Mouse (Mus musculus) ES-E14 (cell line): ENCODE measurements around the gene Vars. TPM values are rescaled to one million over a fixed set of nuclear protein-coding genes. Genes with fewer than 3 reads are reported as not detected.

Experiments
- DNase-seq: peaks from one replicate; pipeline ENCODE4 v3.0.0-alpha.2; 2013; ENCODE audit warnings: low read depth, low spot score
- H3K27ac ChIP-seq: 2 replicates; pipeline ENCODE4 v1.5.1; 2012; ENCODE audit warnings: low read depth, mild to moderate bottlenecking, low read length, moderate library complexity, mixed read lengths; ENCODE audit not compliant: poor library complexity, insufficient read depth, severe bottlenecking
- H3K36me3 ChIP-seq: 2 replicates; pipeline ENCODE4 v1.6.1; 2012; ENCODE audit warnings: mild to moderate bottlenecking, low read length, moderate library complexity, mixed read lengths; ENCODE audit not compliant: control insufficient read depth, poor library complexity, insufficient read depth, severe bottlenecking
- H3K4me1 ChIP-seq, 2 experiments: fragments of 150-350 bp in 1 of 2; sonication (generic) in 1 of 2; 2 replicates each; pipeline ENCODE4 v1.6.1; 2012; ENCODE audit warnings: low read length in 2 of 2, mild to moderate bottlenecking in 1 of 2, mixed read lengths in 1 of 2; ENCODE audit not compliant: control insufficient read depth in 2 of 2, insufficient read depth in 2 of 2, poor library complexity in 1 of 2
- H3K4me3 ChIP-seq, 2 experiments: fragments of 150-350 bp in 1 of 2; sonication (generic) in 1 of 2; 2 replicates each; pipeline ENCODE4 v1.5.1; 2012; ENCODE audit warnings: low read length in 2 of 2, low read depth in 1 of 2, mild to moderate bottlenecking in 1 of 2, mixed read lengths in 1 of 2; ENCODE audit not compliant: insufficient read depth in 1 of 2, poor library complexity in 1 of 2, severe bottlenecking in 1 of 2
- H3K9ac ChIP-seq: 2 replicates; pipeline ENCODE4 v1.6.1; 2012; ENCODE audit warnings: low read depth, mild to moderate bottlenecking, low read length, mixed read lengths; ENCODE audit not compliant: poor library complexity, insufficient read depth, severe bottlenecking
- H3K9me3 ChIP-seq: fragments of 150-350 bp; sonication (generic); 2 replicates; pipeline ENCODE4 v1.6.1; 2012; ENCODE audit warnings: low read depth, mild to moderate bottlenecking, low read length; ENCODE audit not compliant: control insufficient read depth, insufficient read depth
- CHD2 ChIP-seq: IDR thresholded peaks from 2 replicates; pipeline ENCODE4 v1.6.1; 2014; ENCODE audit warnings: mild to moderate bottlenecking, low read depth, low read length, inconsistent platforms
- HCFC1 ChIP-seq: IDR thresholded peaks from 2 replicates; pipeline ENCODE4 v1.6.1; 2012; ENCODE audit warnings: low read length, inconsistent platforms, borderline replicate concordance; ENCODE audit not compliant: insufficient read depth
- MAFK ChIP-seq: IDR thresholded peaks from 2 replicates; pipeline ENCODE4 v1.6.1; 2014; ENCODE audit warnings: mild to moderate bottlenecking, low read depth, low read length, inconsistent platforms; ENCODE audit not compliant: insufficient read depth
- ZC3H11A ChIP-seq: IDR thresholded peaks from 2 replicates; pipeline ENCODE4 v1.6.1; 2012; ENCODE audit warnings: low read depth, mild to moderate bottlenecking, inconsistent platforms, low read length, borderline replicate concordance
- ZNF384 ChIP-seq: IDR thresholded peaks from 2 replicates; pipeline ENCODE4 v1.6.1; 2012; ENCODE audit warnings: low read depth, low read length, inconsistent platforms
- in situ Hi-C, 2 experiments: fragments of 600-800 bp; cut with MboI; formaldehyde crosslinking; loops; one replicate each; pipeline ENCODE4 v1.15.1; 2025; ENCODE audit warnings: low sequenced_read_pairs in 2 of 2, inconsistent platforms in 1 of 2; ENCODE audit not compliant: unreplicated experiment in 2 of 2
- total RNA-seq: library from RNA; depleted of rRNA; stranded (reverse); fragments of 300-350 nt; gene quantifications from 2 replicates; pipeline ENCODE4 v1.2.3, GENCODE M21; 2012

The Vars gene
- total RNA-seq, 1 experiment = 303 TPM

- Histone ChIP-seq H3K27ac (no peak overlapping the region), H3K9me3 (no peaks in the 10 kb centered on the region), H3K9ac (no peak overlapping the region), H3K36me3 (no peaks in the 10 kb centered on the region), H3K4me1 (peaks cover 2 to 22% of the 10 kb centered on the region in 2 experiments; a peak in 3 of 4 replicates), H3K4me3 (no peak overlapping the region)
- DNase-seq = no peak
- in situ Hi-C loops = loop anchor here in 1 of 2 experiments (25.0 kb wide), 1 partner anchor 89 kb away; the partner anchor contains the start of genes Csnk2b, Gpank1, Ly6g5b and Ly6g5c
- no peak for TF ChIP-seq ZNF384
- TF ChIP-seq CHD2 = no peak
- TF ChIP-seq ZC3H11A = no peak
- TF ChIP-seq HCFC1 = no peak
- no peak for TF ChIP-seq MAFK
Observed at GRCm38 (mm10) chr17:35023221-35023620, 22.4 kb downstream of the Vars start.

- no peaks in the 10 kb centered on the region for H3K9me3 ChIP-seq
- peaks cover 2 to 24% of the 10 kb centered on the region in 2 experiments; a peak in 3 of 4 replicates for H3K4me1 ChIP-seq
- H3K9ac ChIP-seq = no peak overlapping the region
- H3K27ac ChIP-seq = no peak overlapping the region
- no peak for DNase-seq
- H3K36me3 ChIP-seq = no peaks in the 10 kb centered on the region
- in situ Hi-C loops = loop anchor here in 1 of 2 experiments (25.0 kb wide), 1 partner anchor 89 kb away; the partner anchor contains the start of genes Csnk2b, Gpank1, Ly6g5b and Ly6g5c
- no peak for TF ChIP-seq MAFK
- TF ChIP-seq ZC3H11A = no peak
- no peak for TF ChIP-seq CHD2
- no peak for TF ChIP-seq HCFC1
- TF ChIP-seq ZNF384 = no peak
- no peak overlapping the region for H3K4me3 ChIP-seq
Observed at GRCm38 (mm10) chr17:35023756-35024155, 23.0 kb downstream of the Vars start.

- Histone ChIP-seq H3K27ac (no peak overlapping the region), H3K4me3 (no peak overlapping the region), H3K9ac (no peak overlapping the region), H3K36me3 (no peaks in the 10 kb centered on the region), H3K4me1 (peaks cover 2 to 26% of the 10 kb centered on the region in 2 experiments; a peak in 3 of 4 replicates), H3K9me3 (no peaks in the 10 kb centered on the region)
- in situ Hi-C loops = loop anchor here in 1 of 2 experiments (25.0 kb wide), 1 partner anchor 88 kb away; the partner anchor contains the start of genes Csnk2b, Gpank1, Ly6g5b and Ly6g5c
- no peak for TF ChIP-seq MAFK
- DNase-seq = no peak
Observed at GRCm38 (mm10) chr17:35024261-35024660, 23.5 kb downstream of the Vars start.

GRCm38 (mm10) chr17:35024691-35025488 is 24.1 kb downstream of the Vars start:
- in situ Hi-C loops = loop anchor here in 1 of 2 experiments (25.0 kb wide), 1 partner anchor 87 kb away; the partner anchor contains the start of genes Csnk2b, Gpank1, Ly6g5b and Ly6g5c
- peaks cover 2 to 28% of the 10 kb centered on the region in 2 experiments; a peak in 3 of 4 replicates for H3K4me1 ChIP-seq
- TF ChIP-seq CHD2 = no peak
- no peak for TF ChIP-seq ZC3H11A
- no peak for TF ChIP-seq MAFK
- no peak for TF ChIP-seq HCFC1
- TF ChIP-seq ZNF384 = no peak
- H3K9me3 ChIP-seq = no peaks in the 10 kb centered on the region
- H3K36me3 ChIP-seq = no peaks in the 10 kb centered on the region
- no peak overlapping the region for H3K9ac ChIP-seq
- no peak overlapping the region for H3K27ac ChIP-seq
- no peak overlapping the region for H3K4me3 ChIP-seq
- no peak for DNase-seq
